Mouse (Mus musculus): ENCODE data around the gene Ifngr1.

Gene Ifngr1

GRCm38 (mm10) chr10:19639630-19640029 lies 47.9 kb downstream of the Ifngr1 start:
- DNase-seq (ENCODE audit: low spot score in 2 of 2): no peak

GRCm38 (mm10) chr10:19645119-19645518 lies 53.4 kb downstream of the Ifngr1 start:
- peak in 1 of 2 experiments; percentile 21 for DNase-seq (ENCODE audit: low spot score in 2 of 2)

DNA sequence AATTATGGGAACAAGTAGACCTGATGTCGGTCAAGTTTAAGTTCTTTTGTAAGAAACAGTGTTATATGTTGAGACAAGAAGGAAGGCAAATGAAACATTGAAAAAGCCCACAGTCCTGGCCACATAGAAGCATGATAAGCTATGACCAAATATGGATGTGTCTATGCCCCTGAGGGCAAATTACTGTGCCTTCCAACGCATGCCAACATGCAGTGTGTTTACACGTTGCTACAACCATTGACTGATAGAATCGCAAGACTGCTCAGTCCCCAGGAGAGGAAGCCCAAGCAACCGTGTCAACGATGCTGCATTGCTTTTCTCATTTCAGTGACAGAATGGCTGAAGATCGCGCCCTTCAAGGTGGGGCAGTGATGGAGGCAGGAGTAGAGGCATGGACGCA lies 65.7 kb downstream of the Ifngr1 start:
- DNase-seq (ENCODE audit: low spot score in 2 of 2): no peak
